Mouse (Mus musculus): ENCODE measurements around the gene Dusp16.
"Not testable (repeated sequence)": the region's sequence is repeated elsewhere in the genome, so short reads cannot be mapped to it uniquely, and the experiment has no call there.

Gene Dusp16

GRCm38 (mm10) chr6:134701211-134701602, 91.2 kb downstream of the Dusp16 start:
- no peak for DNase-seq (ENCODE audit: extremely low read depth, low read depth, low spot score)

- peak; percentile 83 for DNase-seq (ENCODE audit: extremely low read depth, low read depth, low spot score)
These were observed 91.8 kb downstream of the Dusp16 start for GRCm38 (mm10) chr6:134700451-134701210.

GRCm38 (mm10) chr6:134698243-134698642, 94.2 kb downstream of the Dusp16 start:
- no peak for DNase-seq (ENCODE audit: extremely low read depth, low read depth, low spot score)

- peak; percentile 72 for DNase-seq (ENCODE audit: extremely low read depth, low read depth, low spot score)
These were observed 95.9 kb downstream of the Dusp16 start for GRCm38 (mm10) chr6:134696554-134696953.

GRCm38 (mm10) chr6:134696146-134696545, 96.3 kb downstream of the Dusp16 start:
- DNase-seq (ENCODE audit: extremely low read depth, low read depth, low spot score) = peak; percentile 91

- DNase-seq (ENCODE audit: extremely low read depth, low read depth, low spot score) = no peak
These were observed 96.8 kb downstream of the Dusp16 start for GRCm38 (mm10) chr6:134695625-134696024.

GRCm38 (mm10) chr6:134694988-134695387, 97.4 kb downstream of the Dusp16 start:
- no peak for DNase-seq (ENCODE audit: extremely low read depth, low read depth, low spot score)

GRCm38 (mm10) chr6:134694498-134694897, 97.9 kb downstream of the Dusp16 start:
- DNase-seq (ENCODE audit: extremely low read depth, low read depth, low spot score) = no peak

GRCm38 (mm10) chr6:134685515-134685914, 106.9 kb downstream of the Dusp16 start:
- no peak for DNase-seq (ENCODE audit: extremely low read depth, low read depth, low spot score)

GRCm38 (mm10) chr6:134685040-134685439, 107.4 kb downstream of the Dusp16 start:
- DNase-seq (ENCODE audit: extremely low read depth, low read depth, low spot score) = no peak

- no peak for DNase-seq (ENCODE audit: extremely low read depth, low read depth, low spot score)
These were observed 108.0 kb downstream of the Dusp16 start for GRCm38 (mm10) chr6:134684354-134684915.

- not testable (repeated sequence) for DNase-seq (ENCODE audit: extremely low read depth, low read depth, low spot score)
These were observed 113.1 kb downstream of the Dusp16 start for GRCm38 (mm10) chr6:134679330-134679729.

- no peak for DNase-seq (ENCODE audit: extremely low read depth, low read depth, low spot score)
These were observed 114.4 kb downstream of the Dusp16 start for GRCm38 (mm10) chr6:134678037-134678436.

- DNase-seq (ENCODE audit: extremely low read depth, low read depth, low spot score) = no peak
These were observed 114.9 kb downstream of the Dusp16 start for GRCm38 (mm10) chr6:134677504-134677903.

GRCm38 (mm10) chr6:134673712-134674111, 118.7 kb downstream of the Dusp16 start:
- not testable (repeated sequence) for DNase-seq (ENCODE audit: extremely low read depth, low read depth, low spot score)

- no peak for DNase-seq (ENCODE audit: extremely low read depth, low read depth, low spot score)
These were observed 121.5 kb downstream of the Dusp16 start for GRCm38 (mm10) chr6:134670881-134671411.

GRCm38 (mm10) chr6:134669179-134669865, 123.1 kb downstream of the Dusp16 start:
- no peak for DNase-seq (ENCODE audit: extremely low read depth, low read depth, low spot score)

- DNase-seq (ENCODE audit: extremely low read depth, low read depth, low spot score) = no peak
These were observed 123.9 kb downstream of the Dusp16 start for GRCm38 (mm10) chr6:134668519-134668918.

- no peak for DNase-seq (ENCODE audit: extremely low read depth, low read depth, low spot score)
These were observed 126.6 kb downstream of the Dusp16 start for GRCm38 (mm10) chr6:134665817-134666216.

All from fat pad, adult 2 months (tissue).